Mouse (Mus musculus): ENCODE results near the gene Isca2.

Gene Isca2

DNA sequence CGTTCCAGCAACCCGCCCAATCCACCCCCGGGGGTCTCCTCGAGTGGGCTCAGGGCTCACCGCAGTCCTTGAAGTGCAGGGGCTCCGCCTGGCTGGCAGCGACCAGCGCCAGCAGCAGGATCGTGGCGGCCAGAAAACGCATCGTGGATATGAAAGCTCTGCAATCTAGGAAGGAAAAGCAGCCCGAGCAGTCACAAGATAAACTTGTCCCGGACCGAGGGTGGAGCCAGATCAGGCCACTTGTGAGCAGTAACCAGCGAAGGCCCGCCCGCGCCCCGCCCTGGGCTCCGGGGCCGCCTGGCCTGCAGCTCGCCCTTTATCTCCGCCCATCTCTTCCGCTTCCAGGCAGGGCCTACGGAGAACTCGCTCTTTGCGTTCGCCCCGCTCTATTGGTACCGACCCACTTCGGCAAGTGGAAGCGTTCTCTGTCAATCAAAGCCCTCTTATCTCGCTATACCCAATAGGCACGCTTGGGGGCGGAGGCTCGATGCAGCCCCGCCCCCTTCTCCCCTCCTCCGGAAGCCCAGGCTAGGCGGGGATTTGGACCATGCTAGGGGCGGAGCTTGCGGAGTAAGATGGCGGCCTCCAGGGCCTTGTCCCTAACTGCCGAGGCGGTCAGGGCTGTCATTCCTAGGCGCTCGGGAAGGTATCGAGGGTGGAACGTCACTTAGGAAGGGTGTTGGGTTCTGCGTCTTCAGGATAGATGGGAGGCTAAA, at the start of gene Isca2, which contains the start of gene Npc2:
TSS of gene Isca2 (plus strand) at position 526 of the 716 bp plus-strand sequence.
TSS of gene Npc2 (minus strand) at position 427 of the 716 bp plus-strand sequence.
- peak; percentile 98 for DNase-seq (ENCODE audit: extremely low spot score)

DNA sequence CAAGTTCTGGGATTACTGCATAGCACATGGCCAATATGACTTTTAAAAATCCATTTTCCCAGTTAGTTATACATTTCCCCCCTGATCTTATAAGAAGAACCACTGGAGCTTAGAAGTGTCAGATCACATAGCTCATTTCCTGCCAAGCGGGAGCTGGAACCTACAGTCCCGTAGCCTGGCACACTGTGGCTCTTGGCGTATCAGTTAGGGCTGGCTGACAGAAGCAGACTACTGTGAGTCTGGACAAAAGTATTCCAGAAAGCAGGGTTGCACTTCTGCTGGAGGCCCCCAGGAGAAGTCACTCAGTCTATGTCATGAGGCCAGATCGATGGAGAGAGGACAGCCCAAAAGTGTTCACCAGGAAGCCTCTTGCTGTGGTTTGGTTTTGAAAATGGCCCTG, 46.7 kb upstream of the Isca2 start:
- no peak for DNase-seq (ENCODE audit: extremely low spot score)

DNA sequence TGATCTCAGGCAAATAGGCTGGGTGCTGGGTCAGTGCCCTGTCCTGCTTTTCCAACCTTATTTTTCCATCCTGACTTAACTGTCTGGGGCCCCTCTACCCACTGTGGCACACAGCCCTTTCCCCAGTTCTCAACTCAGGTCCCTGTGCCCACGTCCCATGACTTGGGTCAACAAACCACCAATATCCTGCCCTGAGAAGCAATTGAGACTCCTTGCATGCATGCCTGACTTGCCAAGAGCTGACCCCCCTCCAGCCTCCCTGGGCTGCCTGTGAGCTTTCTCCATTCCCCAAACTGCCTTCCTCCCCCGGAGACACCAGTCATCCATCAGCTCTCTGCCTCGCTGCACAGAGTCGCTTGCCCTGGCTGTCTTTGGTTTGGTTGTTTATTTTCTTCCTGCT, 46.1 kb upstream of the Isca2 start:
- DNase-seq (ENCODE audit: extremely low spot score) = no peak

DNA sequence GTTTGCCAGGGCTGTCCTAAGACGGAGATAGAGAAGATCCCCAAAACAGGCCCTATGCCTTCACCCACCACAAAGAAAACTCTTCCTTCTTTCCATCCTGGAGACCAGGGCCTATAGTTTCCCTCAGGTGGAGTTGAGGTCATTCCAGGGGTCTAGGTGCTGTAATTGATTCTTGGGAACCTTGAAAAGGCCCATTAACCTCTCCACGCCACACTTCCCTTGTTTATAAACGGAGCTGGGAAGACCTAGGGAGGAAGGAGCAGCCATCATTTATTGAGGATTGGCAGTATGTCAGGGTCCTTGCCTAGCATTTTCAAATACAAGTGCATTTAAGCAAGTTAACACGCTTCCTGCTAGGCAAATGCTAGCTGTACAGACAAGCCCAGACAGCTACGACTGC, 45.6 kb upstream of the Isca2 start:
- DNase-seq (ENCODE audit: extremely low spot score) = no peak

DNA sequence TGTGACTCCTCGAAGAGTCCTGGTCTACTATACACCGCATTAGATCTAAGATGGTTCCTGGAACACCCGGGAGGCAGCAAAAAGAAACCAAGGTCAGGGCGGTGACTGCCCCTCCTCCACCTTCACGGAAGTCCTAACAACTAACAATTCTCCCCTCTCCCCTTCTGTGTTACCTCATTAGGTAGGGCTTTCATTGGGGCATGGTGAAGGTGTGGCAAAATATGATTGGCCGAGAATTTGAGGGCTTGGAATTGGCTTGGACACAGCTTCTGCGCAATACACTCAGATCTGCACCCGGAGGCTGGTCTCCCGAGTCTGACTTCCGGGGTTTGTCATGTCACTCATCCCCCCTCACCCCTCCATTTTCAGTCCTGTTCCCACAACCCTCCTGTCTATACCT, 44.6 kb upstream of the Isca2 start:
- no peak for DNase-seq (ENCODE audit: extremely low spot score)

DNA sequence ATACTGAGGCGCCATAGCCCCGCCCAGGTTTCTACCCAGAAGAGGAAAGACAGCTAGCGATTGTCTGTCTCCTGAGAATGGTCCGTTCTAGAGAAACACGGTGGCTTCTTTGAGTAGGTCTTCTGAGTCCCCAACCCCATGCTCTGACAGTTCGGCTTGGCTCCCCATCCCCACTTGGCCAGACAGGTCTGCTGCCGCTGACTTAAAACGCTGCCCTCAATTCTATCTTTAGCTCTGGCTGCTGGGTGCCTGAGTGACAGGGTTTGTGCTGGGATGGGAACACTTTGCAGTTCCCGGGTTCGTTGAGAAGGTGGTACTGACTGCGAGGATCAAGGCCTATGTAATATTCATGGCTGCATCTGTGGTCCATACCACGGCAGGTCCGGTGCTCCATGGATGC, 39.7 kb upstream of the Isca2 start:
- DNase-seq (ENCODE audit: extremely low spot score) = no peak

DNA sequence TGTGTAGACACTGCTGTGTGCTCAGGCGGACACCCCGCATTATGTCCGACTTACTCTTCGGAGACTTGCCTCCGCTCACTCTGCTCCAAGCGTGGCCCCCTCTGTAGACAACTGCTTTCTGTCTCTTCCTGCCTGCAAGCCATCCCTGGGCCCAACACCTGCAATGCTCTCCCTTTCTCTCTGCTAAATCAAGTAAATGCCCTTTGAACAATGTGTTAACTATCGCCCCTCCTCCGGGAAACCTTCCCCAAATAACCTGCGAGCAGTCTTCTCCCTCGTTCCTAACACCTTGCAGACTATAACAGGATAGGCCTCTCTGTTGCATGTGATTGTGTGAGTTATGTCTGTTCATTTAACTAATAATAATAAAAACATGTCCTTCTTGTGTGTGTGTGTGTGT, 29.6 kb upstream of the Isca2 start:
- no peak for DNase-seq (ENCODE audit: extremely low spot score)

DNA sequence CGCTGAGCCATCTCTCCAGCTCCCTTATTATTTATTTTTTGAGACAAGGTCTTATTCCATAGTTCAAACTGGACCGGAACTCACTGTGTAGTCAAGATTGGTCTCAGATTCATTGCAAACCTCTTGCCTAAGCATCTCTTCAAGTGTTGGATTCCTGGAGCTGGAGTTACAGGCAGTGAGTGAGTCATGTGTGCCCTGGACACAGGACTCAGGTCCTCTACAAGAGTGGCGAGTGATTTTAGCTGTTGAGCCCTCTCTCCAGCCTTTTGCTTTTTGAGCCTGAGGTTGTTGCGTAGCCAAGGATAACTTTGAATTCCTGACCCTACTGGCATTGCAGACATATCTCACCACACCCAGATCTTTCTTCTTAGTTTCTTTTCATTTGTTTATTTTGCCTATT, 27.4 kb upstream of the Isca2 start:
- no peak for DNase-seq (ENCODE audit: extremely low spot score)

DNA sequence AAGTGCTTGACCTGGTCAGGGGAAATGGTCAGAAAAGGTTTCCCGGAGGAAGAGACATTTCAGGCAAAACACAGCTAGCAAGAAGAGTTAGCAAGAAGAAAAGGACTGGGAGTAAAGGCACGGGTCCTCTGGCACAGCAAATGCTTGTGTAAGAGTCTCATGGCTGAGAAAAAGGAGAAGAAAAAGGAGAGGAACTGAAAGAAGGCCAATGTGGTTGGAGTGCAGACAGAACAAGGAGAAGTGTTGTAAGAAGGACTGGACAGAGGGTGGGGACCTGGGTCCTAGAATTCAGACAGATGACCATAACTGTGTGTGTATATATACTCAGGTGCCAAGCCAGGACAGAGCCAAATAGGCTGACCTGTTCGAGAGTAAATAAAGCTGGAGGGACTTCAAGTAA, 24.9 kb upstream of the Isca2 start:
- DNase-seq (ENCODE audit: extremely low spot score) = no peak

DNA sequence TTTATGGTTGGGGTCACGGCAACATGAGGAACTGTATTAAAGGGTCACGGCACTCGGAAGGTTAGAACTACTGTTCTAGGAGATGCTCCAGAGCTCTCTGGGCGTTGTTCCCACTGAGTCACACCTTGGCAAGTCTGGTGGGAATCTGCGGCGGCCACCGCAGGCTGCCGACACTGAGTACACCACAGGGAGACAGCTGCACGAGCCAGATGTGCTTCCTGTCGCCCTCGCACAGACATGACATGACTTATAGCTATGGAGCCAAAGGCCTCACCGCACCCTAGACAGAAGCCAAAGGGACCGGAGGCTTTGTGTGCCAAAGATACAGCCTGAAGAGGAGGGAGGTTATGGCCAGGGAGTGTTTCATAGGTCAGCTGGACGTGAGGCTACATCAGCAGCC, 22.4 kb upstream of the Isca2 start:
- no peak for DNase-seq (ENCODE audit: extremely low spot score)

DNA sequence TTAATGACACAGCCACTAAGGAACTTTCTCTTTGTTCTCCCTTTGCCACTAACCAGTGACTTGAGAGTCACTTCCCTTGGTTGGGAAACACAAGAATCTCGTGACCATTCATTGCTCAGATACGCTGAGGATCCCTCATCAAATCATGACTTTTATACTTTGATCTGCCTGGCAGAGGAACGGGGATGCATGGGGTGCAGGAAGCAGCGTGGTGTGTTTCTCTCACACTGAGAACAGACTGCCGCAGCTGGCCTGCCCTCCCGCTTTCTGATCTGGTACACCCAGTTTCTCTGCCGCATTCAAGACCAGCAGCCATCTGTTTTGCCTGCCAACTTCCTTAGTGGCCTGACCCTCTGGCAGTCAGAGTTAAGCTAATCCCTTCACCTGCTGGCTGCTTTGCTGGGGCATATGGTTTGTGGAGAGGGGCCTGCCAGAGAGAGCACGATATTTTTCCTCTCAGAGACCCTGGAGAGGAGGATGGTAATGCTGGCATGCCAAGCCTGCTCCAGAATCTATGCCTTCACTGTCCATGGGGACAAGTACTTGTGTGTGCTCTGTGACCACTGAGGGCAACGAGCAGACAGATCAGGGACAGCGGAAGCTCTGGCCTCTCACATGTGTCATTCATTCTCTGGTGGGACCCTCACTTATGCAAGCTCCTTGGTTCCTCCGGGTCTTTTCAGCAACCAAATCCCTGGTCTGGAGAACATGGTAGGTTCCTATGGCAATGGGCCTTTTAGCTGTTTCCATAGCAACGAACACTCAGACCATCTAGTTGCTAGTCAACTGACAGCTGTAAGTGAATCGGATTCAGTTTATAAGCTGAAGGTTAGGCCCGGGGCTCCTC, 20.7 kb upstream of the Isca2 start:
- DNase-seq (ENCODE audit: extremely low spot score) = no peak

DNA sequence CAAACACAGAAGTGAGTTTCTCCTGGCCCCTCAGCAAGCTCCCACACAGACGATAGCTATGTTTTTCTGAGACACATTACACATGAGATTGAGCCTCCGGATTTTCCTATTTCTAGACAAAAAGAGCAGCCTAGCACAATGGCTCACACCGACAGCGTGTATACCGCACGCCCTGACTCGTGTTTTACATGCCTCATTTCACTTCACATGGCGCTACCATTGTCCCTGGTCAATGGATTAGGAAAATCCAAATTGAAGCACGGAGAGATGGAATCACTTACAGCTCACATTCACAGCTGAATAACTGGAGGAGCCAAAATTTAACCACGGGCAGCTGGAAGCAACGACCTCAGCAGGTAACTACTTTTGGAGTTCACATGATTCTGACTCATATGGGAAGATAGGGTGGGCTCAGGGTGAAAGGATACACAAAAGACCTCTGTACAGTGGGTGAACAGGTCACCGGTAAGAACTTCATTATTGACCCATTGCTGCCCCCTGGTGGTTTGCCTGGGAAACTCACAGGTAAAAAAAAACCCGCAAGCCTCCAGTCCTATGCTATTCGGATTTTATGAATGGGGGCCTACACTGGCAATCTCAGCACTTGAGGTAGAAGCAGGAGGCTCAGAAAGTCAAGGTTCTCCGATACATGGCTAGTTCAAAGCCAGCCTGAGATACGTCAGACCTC, 17.9 kb upstream of the Isca2 start:
- peak; percentile 76 for DNase-seq (ENCODE audit: extremely low spot score)

DNA sequence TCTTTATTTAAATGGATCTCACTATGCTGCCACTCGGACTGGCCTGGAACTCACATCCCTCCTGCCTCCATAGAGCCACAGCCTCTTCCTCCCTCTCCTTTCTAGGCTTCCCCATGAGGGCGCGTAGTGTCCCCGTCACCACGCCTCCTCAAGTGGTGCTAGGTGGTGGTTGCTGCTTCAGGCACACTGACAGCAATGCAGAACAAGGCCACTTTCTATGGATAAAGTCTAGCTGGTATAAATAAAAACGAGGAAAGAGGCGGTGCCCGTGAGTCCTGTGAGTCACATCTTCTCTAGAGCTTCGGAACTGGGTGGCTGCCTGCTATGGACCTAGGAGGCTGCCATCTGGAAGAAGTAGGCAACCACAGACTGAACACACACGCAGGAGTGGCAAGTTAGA, 17.0 kb upstream of the Isca2 start:
- DNase-seq (ENCODE audit: extremely low spot score) = no peak

DNA sequence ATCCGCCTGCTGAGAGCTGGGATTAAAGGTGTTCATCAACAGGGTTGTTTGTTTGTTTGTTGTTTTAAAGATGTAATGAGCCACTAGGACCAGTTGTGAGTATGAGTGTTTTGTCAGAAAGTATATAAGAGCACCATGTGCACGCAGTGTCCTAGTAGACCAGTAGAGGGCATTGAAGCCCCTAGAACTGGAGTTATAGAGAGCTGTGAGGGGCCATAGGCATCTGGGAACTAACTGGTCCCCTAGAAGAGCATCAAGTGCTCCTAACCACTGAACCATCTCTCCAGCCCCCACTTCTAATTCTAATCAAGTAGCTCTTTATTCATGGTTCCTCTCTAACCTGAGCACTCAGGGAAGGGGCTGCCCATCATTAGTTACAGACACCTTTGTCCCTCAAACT, 14.0 kb upstream of the Isca2 start:
- no peak for DNase-seq (ENCODE audit: extremely low spot score)

DNA sequence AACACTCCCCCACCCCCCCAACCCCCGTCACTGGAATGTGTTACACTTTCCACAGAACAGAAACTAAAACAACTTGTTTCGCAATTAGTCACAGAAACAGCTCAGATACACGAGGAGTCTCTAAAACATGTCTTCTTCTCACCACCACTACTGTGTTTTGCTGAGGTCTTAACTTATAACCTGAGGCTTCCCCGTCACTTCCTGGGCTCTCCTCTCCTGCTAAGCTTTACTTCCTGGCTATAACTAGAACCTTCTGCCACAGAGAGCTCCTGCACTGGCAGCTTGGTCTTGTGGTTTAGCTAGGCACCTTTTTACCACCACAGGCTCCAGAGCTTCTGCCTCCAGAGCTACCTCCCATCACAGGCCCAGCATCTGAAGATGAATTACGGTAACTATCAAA, 10.5 kb upstream of the Isca2 start:
- DNase-seq (ENCODE audit: extremely low spot score) = no peak

DNA sequence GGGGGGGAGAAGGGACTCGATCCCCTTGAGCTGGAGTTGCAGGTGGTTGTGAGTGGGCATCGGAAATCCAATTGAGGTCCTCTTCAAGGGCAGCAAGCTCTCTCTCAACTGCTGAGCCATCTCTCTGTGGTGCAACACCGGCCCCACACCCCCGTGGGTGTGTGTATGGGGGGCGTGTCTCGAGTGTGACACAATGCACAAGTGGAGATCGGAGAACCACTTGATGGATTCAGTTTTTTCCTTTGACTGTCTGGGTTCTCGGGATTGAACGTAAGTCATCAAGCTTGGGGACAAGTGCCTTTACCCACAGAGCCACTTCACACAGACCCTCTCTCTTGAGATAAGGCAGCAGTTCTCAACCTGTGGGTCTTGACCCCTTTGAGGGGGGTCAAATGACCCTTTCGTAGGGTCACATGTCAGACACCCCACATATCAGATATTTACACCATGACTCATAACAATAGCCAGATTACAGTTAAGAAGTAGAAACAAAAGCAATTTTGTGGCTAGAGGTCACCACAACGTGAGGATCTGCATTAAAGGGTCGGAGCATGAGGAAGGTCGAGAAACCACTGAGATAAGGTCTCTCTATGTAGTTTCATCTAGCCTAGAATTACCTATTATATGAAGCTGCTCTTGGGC, 9.4 kb upstream of the Isca2 start:
- DNase-seq (ENCODE audit: extremely low spot score) = no peak

DNA sequence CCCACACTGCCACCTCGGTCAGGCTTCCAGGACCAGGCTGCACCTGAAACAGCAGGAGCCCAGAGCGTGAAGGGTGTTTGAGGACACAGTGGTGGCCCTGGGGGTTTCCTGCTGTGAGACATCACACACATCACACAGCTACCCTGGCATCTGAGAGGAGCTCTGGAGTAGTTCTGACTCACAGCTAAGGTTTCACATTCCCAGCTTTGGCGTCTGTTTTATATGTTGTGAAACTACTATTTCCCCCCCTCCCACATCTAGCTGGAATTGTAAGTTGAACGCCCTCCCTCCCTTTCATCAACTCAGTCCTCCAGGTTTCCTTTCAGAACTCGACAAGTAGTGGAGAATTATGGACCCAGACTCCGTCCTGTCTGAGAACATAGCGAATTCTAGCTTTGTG, 8.3 kb upstream of the Isca2 start:
- DNase-seq (ENCODE audit: extremely low spot score) = no peak

DNA sequence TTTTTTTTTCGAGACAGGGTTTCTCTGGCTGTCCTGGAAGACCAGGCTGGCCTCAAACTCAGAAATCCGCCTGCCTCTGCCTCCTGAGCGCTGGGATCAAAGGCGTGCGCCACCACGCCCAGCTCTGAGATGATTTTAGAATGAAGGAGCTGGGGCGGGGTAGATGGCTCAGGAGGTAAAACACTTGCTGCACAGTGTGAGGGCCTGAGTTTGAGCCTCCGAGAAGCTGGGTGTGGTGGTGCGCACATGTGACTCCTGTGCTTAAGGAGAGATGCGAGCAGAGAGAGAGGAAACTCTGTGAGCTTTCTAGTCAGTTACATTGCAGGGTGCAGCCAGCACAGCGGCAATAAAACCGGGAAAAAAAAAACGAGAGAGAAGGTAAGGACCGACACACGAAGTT, 7.5 kb upstream of the Isca2 start:
- no peak for DNase-seq (ENCODE audit: extremely low spot score)

DNA sequence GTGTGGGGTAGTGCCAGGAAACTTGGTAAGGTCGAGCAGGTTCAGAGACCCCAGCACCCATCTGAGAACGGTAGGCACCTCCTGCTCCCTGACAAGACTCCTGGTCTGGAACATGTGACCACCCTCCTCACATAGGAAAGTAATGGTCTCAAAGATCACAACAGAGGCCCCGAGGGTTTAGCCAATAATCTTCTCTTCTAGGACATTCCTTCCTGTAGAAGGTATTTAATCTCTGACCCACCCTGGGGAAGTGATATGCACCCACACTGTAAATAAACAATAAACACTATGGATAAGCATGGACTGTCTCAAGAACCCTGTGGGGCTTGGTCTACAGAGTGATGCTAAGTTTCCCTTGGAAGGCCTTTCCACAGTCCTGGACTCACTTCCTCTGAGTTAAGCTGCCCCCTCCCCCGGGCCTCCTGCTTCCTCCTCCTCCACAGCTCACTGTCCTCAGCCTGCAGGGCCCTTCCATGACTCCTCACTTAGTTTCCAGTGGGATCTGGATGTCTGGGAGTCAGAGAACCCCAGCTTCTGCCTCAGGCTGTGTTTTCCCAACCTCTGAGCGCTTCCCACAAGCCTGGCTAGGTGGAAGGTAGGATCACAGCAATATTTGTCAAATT, 6.8 kb upstream of the Isca2 start:
- DNase-seq (ENCODE audit: extremely low spot score) = no peak

DNA sequence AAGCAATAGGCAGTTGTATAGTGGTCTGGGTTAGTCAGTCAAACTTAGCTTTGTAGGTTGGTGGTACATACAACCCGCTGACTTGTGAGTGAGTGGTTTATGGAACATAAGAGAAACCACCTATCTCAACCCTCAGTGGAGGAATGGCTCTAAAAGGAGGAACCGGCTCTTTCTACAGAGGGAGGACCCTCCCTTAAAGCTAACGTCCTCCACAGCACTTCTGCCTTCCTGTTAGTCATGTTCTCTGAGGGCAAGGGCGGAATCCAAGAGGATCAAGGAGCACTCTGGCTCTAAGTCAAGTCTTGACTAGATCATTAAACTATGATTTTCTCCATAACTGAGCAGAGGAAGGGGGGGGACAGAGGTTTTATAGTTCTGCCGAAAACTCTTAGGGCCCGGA, 5.5 kb upstream of the Isca2 start:
- DNase-seq (ENCODE audit: extremely low spot score) = no peak

DNA sequence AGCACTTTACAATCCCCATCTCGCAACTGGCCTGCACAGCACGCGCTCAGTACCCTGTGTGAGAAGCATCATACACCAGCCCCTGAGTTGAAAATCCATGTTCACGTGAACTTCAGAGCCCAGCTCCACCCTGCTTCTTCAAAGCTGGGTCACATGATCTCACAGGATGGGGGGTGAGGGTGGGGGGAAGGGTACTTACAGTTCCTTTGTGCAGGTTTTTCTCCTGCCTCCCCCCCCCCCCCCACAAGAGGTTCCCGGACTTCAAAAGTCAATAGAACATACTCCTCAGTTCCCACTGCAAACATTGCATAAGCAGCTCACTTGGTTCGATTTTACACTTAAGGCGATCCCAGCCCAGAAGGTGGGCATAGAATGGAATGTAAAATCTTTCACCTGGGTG, 3.4 kb upstream of the Isca2 start:
- no peak for DNase-seq (ENCODE audit: extremely low spot score)

All from embryo, embryonic 9.5 days (tissue).